Comparison of ENCODE assay signal across 10 mouse cellular contexts in genomic region chr4:99181739-99182419, GRCm38 (mm10). TPM values are rescaled to one million over a fixed set of nuclear protein-coding genes. Genes with fewer than 3 reads are reported as not detected.
A peak's percentile ranks its signal among the peaks of the same experiment; 100 is the strongest.
DNase-seq lines count a peak whose midpoint lies in the region; ATAC-seq and TF ChIP-seq lines count a peak whose summit lies in the region.
"Had no signal": no experiment of that assay in that cellular context is flagged by ENCODE, and none has a peak within 500 bp of the region (broad histone marks: within the 10 kb centered on the region; RNA-seq: fewer than 3 reads in every experiment).

No protein-coding gene starts in this region.

- no peak for TF ChIP-seq CTCF in brain, embryonic 14.5 days (IDR thresholded peaks at IDR 0.05; ENCODE audit: borderline replicate concordance, extremely low read depth, insufficient read depth, insufficient read length)

- TF ChIP-seq POLR2A in brain, embryonic 14.5 days (IDR thresholded peaks at IDR 0.05; ENCODE audit: borderline replicate concordance, extremely low read depth, insufficient read depth, insufficient read length, poor library complexity, severe bottlenecking): no peak

- DNase-seq in gastrocnemius, adult 18-20 months (ENCODE audit: low spot score): peak; percentile 44
- no peak for DNase-seq in gastrocnemius, adult 8-10 months (ENCODE audit: low spot score in 2 of 2)
- peak; percentile 26 to 39 for DNase-seq in kidney, postnatal 36 days
- DNase-seq in kidney, postnatal 4 days: no peak
- DNase-seq in NIH3T3 (ENCODE audit: low read depth): peak; percentile 25
- peak; percentile 81 for DNase-seq in brain, embryonic 14.5 days (ENCODE audit: low read depth)
- DNase-seq in embryo, embryonic 9.5 days (ENCODE audit: extremely low spot score): no peak
- DNase-seq: right cerebral cortex, postnatal 4 days; thymus, adult 2 months had no signal

- no peak for ATAC-seq in inflammation-experienced regulatory T-cells, adult 6 months

RNA-seq across cellular contexts. Expression of gene Atg4c, which starts 11.9 kb away (rescaled TPM):
- 1 to 10 TPM; 5.6 to 7.2 TPM for total RNA-seq in gastrocnemius, adult 18-20 months (2021)
- total RNA-seq in gastrocnemius, adult 8-10 months (2022): 10 to 100 TPM in 1 of 4 experiments, 1 to 10 TPM in 3; 5.9 to 10.6 (median 7.2) TPM
- 11.8 and 12.0 TPM in 2 replicates for polyA plus RNA-seq in brain, embryonic 14.5 days (2012; rRNA removed)
- 1 to 10 TPM in 1 of 3 experiments, under 1 TPM in 2; 0.72 to 2.2 (median 0.85) TPM for polyA plus RNA-seq in inflammation-experienced regulatory T-cells, adult 6 months (2017; shearing (Covaris generic))

Comparison
In these comparisons a context has a peak if more than half of its experiments do, and no peak if none do; other contexts are left out.
1. DNase-seq: peak in gastrocnemius, adult 18-20 months (single experiment), kidney, postnatal 36 days (2 of 2), NIH3T3 (single experiment) and brain, embryonic 14.5 days (single experiment); none in gastrocnemius, adult 8-10 months (0 of 2), kidney, postnatal 4 days (0 of 2) and embryo, embryonic 9.5 days (single experiment).